Mouse (Mus musculus): ENCODE measurements around the gene Auts2. TPM values are rescaled to one million over a fixed set of nuclear protein-coding genes. Genes with fewer than 3 reads are reported as not detected.
A peak's percentile ranks its signal among the peaks of the same experiment; 100 is the strongest.

Gene Auts2
- polyA plus RNA-seq, 1 experiment from 2014 or later, result 7.5 TPM

DNA sequence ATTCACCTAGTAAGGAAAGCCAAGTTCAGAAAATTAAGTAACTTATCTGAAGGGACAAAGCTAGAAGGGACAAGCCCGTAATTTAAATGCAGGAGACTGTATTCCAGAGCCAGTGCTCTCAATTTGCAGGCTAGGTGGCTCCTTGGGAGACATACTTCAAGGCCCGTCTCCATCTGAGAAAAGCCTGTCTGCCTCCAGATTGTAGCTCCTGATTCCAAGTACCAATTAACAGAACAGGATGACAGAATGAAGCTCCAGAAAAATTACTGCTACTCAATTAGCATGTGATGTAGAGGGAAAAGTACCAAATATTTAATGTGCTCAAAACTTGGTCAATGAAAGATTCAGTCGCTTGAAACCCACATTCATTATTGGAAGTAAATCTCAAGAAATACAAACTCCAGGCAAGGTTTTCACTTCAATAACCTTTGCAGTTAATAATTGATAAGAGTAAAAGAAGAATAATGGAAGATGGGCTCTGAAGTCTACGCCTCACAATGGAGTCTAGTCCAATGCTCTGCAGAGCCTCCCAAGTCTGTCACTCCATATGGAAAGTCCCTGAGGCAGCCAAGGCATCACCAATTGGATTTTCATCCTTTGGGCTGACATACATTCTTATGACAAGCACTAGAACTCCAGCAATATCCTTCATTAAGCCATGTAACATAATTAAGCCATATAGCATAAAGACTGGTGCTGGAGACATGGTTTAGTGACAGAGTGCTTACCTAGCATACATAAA, 97.8 kb downstream of the Auts2 start:
- no peak for TF ChIP-seq CTCF (IDR thresholded peaks at IDR 0.05; ENCODE audit: low read depth)
- ATAC-seq (replicated peaks; ENCODE audit: low FRiP score, low read depth) (no peak), DNase-seq (ENCODE audit: low spot score) (no peak)
- Histone ChIP-seq H3K9ac (ENCODE audit: low read depth, low read length) (no peak overlapping the region), H3K36me3 (ENCODE audit: insufficient read depth, low read length) (no peaks in the 10 kb centered on the region), H3K4me2 (ENCODE audit: low read length) (no peak overlapping the region), H3K27ac (no peak overlapping the region), H3K27me3 (ENCODE audit: insufficient read depth, low read length) (no peaks in the 10 kb centered on the region), H3K9me3 (replicated peaks; ENCODE audit: low read length) (no peaks in the 10 kb centered on the region), H3K4me3 (replicated peaks; ENCODE audit: low read depth, low read length) (no peak overlapping the region), H3K4me1 (replicated peaks; ENCODE audit: insufficient read depth, low read length) (no peaks in the 10 kb centered on the region; the same call in 1 of the 2 replicates)
- WGBS, result 87% methylated on average over 4 of the region's 4 CpGs

DNA sequence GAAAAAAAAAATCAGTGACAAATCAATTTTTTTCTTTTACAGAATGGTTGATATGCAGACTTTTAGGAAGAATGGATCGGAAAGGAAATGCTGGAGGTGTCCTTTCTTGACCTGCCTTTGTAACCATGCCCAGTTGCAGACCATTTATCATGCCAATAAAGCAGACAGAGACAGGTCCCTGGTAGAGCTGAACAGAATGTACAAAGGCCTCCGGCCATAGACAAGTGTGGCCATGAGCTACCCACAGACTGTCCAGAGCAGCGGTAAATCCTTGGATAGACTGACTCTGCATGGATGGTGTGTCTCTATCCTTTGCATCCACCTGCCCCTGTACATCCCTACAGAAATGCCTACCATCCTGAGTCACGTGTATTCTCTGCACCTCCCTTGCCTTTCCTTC, 100.2 kb downstream of the Auts2 start:
- no peak for DNase-seq (ENCODE audit: low spot score)
- no peaks in the 10 kb centered on the region for H3K9me3 ChIP-seq (replicated peaks; ENCODE audit: low read length)
- no peak overlapping the region for H3K27ac ChIP-seq
- H3K4me1 ChIP-seq (replicated peaks; ENCODE audit: insufficient read depth, low read length), result no peaks in the 10 kb centered on the region; the same call in 1 of the 2 replicates
- H3K27me3 ChIP-seq (ENCODE audit: insufficient read depth, low read length), result no peaks in the 10 kb centered on the region
- H3K4me2 ChIP-seq (ENCODE audit: low read length), result no peak overlapping the region
- H3K36me3 ChIP-seq (ENCODE audit: insufficient read depth, low read length), result no peaks in the 10 kb centered on the region
- no peak for TF ChIP-seq CTCF (IDR thresholded peaks at IDR 0.05; ENCODE audit: low read depth)
- H3K4me3 ChIP-seq (replicated peaks; ENCODE audit: low read depth, low read length), result no peak overlapping the region
- no peak for ATAC-seq (replicated peaks; ENCODE audit: low FRiP score, low read depth)
- WGBS, result 61% methylated on average over 4 of the region's 4 CpGs
- no peak overlapping the region for H3K9ac ChIP-seq (ENCODE audit: low read depth, low read length)

DNA sequence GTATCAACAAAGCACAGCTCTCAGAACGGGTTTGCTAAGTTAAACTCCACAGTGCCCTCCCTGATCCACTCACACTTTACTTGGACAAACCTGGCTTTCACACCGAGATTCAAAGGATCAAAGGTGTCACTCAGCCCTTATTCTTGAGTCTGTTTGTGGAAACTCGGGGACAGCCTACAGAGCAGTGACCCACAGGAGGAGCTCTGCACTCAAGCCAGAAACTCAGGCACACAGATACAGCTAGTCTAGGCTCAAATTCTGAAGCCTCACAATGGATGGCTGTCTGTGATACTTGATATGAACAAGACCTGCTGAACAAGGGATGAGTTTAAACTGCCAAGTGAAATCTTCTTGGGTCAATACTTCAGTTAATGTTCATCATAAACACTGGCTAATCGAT, 104.7 kb downstream of the Auts2 start:
- no peaks in the 10 kb centered on the region for H3K27me3 ChIP-seq (ENCODE audit: insufficient read depth, low read length)
- no peaks in the 10 kb centered on the region for H3K9me3 ChIP-seq (replicated peaks; ENCODE audit: low read length)
- TF ChIP-seq CTCF (IDR thresholded peaks at IDR 0.05; ENCODE audit: low read depth), result peak; percentile 39; the same call in 1 of the 2 replicates
- H3K4me2 ChIP-seq (ENCODE audit: low read length), result no peak overlapping the region
- H3K4me1 ChIP-seq (replicated peaks; ENCODE audit: insufficient read depth, low read length), result peaks cover 6% of the 10 kb centered on the region
- H3K27ac ChIP-seq, result no peak overlapping the region
- H3K4me3 ChIP-seq (replicated peaks; ENCODE audit: low read depth, low read length), result no peak overlapping the region
- H3K36me3 ChIP-seq (ENCODE audit: insufficient read depth, low read length), result no peaks in the 10 kb centered on the region
- H3K9ac ChIP-seq (ENCODE audit: low read depth, low read length), result no peak overlapping the region
- WGBS, result 36% methylated on average over 4 of the region's 4 CpGs
- DNase-seq (ENCODE audit: low spot score) (no peak), ATAC-seq (replicated peaks; ENCODE audit: low FRiP score, low read depth) (no peak)

DNA sequence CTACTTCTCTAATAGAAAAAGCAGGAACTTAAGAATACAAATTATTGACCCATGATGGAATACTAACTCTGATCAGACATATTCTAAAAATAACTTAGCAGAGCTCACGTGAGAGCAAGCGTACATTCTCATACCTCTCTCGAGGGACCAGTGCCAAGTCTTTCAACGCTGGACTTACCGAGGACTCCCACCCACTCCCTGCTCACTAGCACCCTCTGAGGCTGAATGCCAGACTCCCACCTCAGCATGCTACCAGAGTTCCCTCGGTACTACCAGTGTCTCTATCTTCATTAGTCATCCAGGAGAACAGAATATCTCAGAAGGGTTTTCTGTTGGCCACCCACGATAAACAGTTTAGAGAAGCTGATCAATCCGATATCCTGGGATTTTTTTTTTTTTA, 105.2 kb downstream of the Auts2 start:
- no peaks in the 10 kb centered on the region for H3K36me3 ChIP-seq (ENCODE audit: insufficient read depth, low read length)
- peak; percentile 32; the same call in 1 of the 2 replicates for TF ChIP-seq CTCF (IDR thresholded peaks at IDR 0.05; ENCODE audit: low read depth)
- no peak overlapping the region for H3K4me2 ChIP-seq (ENCODE audit: low read length)
- no peak overlapping the region for H3K4me3 ChIP-seq (replicated peaks; ENCODE audit: low read depth, low read length)
- 35% methylated on average over 8 of the region's 8 CpGs for WGBS
- H3K4me1 ChIP-seq (replicated peaks; ENCODE audit: insufficient read depth, low read length), result peaks cover 6% of the 10 kb centered on the region
- DNase-seq (ENCODE audit: low spot score) (peak; percentile 44), ATAC-seq (replicated peaks; ENCODE audit: low FRiP score, low read depth) (no peak)
- H3K27me3 ChIP-seq (ENCODE audit: insufficient read depth, low read length), result no peaks in the 10 kb centered on the region
- H3K27ac ChIP-seq, result no peak overlapping the region
- no peaks in the 10 kb centered on the region for H3K9me3 ChIP-seq (replicated peaks; ENCODE audit: low read length)
- no peak overlapping the region for H3K9ac ChIP-seq (ENCODE audit: low read depth, low read length)

DNA sequence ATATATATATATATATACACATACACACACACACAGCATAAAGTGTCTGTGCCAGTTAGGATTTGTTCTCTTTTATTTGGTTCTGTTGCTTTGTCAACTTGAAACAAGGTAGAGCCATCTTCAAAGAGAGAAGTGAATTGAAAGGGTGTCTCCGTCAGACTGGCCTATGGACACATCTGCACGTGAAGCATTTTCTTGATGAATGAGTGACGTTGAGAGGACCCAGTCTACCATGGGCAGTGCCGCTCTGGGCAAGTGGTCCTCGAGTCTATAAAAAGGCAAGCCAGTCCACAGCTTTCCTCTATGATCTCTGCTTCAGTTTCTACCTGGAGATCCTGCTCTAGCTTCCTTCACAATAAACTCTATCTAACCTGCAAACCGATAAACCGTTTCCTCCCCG, 105.7 kb downstream of the Auts2 start:
- H3K9ac ChIP-seq (ENCODE audit: low read depth, low read length), result no peak overlapping the region
- TF ChIP-seq CTCF (IDR thresholded peaks at IDR 0.05; ENCODE audit: low read depth), result no peak
- ATAC-seq (replicated peaks; ENCODE audit: low FRiP score, low read depth) (no peak), DNase-seq (ENCODE audit: low spot score) (no peak)
- H3K9me3 ChIP-seq (replicated peaks; ENCODE audit: low read length), result no peaks in the 10 kb centered on the region
- H3K4me1 ChIP-seq (replicated peaks; ENCODE audit: insufficient read depth, low read length), result peaks cover 6% of the 10 kb centered on the region
- H3K4me2 ChIP-seq (ENCODE audit: low read length), result no peak overlapping the region
- 81% methylated on average over 8 of the region's 8 CpGs for WGBS
- H3K27ac ChIP-seq, result no peak overlapping the region
- H3K4me3 ChIP-seq (replicated peaks; ENCODE audit: low read depth, low read length), result no peak overlapping the region
- no peaks in the 10 kb centered on the region for H3K27me3 ChIP-seq (ENCODE audit: insufficient read depth, low read length)
- no peaks in the 10 kb centered on the region for H3K36me3 ChIP-seq (ENCODE audit: insufficient read depth, low read length)

DNA sequence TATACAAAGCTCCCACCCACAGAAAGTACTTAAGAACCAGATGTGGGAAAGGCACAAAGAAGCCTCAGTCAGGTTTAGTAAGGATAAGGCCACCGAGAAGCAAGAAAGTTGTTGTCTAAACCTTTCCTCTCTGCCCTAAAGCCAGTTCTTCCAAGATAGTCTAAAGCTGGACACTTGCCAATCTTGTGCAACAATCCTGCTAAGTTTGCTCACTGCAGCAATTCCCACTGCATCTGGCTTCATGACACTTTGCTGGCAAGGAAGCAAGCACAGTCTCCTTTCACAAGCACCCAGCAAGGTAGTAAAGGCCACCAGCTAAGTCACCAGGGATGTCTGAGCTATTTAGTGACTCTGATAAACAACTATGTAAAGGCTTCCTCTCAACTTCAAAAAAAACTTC, 106.2 kb downstream of the Auts2 start:
- no peak overlapping the region for H3K4me2 ChIP-seq (ENCODE audit: low read length)
- WGBS, result 59% methylated on average over 1 of the region's 1 CpGs
- no peaks in the 10 kb centered on the region for H3K36me3 ChIP-seq (ENCODE audit: insufficient read depth, low read length)
- no peak for ATAC-seq (replicated peaks; ENCODE audit: low FRiP score, low read depth)
- H3K27me3 ChIP-seq (ENCODE audit: insufficient read depth, low read length), result no peaks in the 10 kb centered on the region
- no peak overlapping the region for H3K9ac ChIP-seq (ENCODE audit: low read depth, low read length)
- H3K27ac ChIP-seq, result no peak overlapping the region
- peaks cover 6% of the 10 kb centered on the region; the same call in 1 of the 2 replicates for H3K4me1 ChIP-seq (replicated peaks; ENCODE audit: insufficient read depth, low read length)
- no peak overlapping the region for H3K4me3 ChIP-seq (replicated peaks; ENCODE audit: low read depth, low read length)
- DNase-seq (ENCODE audit: low spot score), result peak; percentile 28
- TF ChIP-seq CTCF (IDR thresholded peaks at IDR 0.05; ENCODE audit: low read depth), result no peak
- no peaks in the 10 kb centered on the region for H3K9me3 ChIP-seq (replicated peaks; ENCODE audit: low read length)

All from kidney, postnatal 0 days (tissue).